Mouse (Mus musculus) brain, embryonic 14.5 days (tissue): ENCODE data around the gene Zbtb9.

Experiments
- CTCF ChIP-seq: fragments of 200-500 bp; IDR thresholded peaks from 2 replicates; pipeline ENCODE4 v1.5.1; 2012; ENCODE audit warnings: inconsistent platforms, mild to moderate bottlenecking, moderate library complexity, borderline replicate concordance; ENCODE audit not compliant: insufficient read depth, insufficient read length; ENCODE audit errors: extremely low read depth
- POLR2A ChIP-seq: fragments of 200-500 bp; IDR thresholded peaks from 2 replicates; pipeline ENCODE4 v1.6.1; 2012; ENCODE audit warnings: mild to moderate bottlenecking, inconsistent platforms, borderline replicate concordance; ENCODE audit not compliant: poor library complexity, insufficient read depth, insufficient read length, severe bottlenecking; ENCODE audit errors: extremely low read depth

DNA sequence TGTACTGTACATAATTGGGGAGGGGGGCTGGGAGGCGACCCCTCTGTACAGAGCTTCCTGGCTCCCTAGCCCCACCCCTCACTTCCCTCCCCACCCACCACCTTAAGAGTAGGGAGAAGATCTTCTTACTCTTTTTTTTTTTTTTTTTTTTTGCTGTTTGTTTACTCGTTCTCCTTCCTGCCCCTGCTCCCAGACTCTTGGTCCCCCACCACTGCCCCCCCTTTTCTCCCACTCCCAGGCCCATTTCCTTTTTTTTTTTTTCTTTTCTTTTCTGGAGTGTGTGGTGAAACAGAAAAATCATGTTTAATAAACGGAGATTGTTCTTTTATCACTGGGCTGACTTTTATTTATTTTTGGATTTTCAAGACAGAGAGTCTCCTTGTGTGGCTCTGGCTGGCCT lies 860 bp upstream of the Zbtb9 start:
- TF ChIP-seq POLR2A: no peak
- TF ChIP-seq CTCF: no peak
